Mouse (Mus musculus) embryo, embryonic 11 days (tissue): ENCODE data around the gene Ephb1.

Experiments used
- DNase-seq: peaks from one replicate; pipeline ENCODE4 v3.0.0-alpha.2; 2015

The Ephb1 gene

DNA sequence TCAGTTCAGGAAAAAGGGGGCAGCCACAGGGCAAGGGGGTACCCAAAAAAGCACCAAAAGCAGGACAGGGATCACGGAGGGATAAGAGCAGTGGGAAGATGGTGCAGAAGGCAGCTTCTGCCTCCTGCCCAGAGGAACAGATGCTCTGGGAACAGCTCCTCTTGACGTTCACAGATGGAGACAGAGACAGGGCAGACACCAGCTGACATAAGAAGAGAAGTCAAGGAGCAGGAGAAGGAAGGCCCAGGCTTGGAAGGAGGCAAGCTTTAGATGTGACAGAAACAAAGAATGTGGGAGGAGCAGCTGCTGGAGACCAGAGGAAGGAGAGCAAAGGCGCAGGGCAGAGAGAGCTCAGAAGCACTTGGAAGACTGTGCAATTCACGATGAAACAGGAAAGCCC, 398.3 kb downstream of the Ephb1 start:
- DNase-seq: no peak

DNA sequence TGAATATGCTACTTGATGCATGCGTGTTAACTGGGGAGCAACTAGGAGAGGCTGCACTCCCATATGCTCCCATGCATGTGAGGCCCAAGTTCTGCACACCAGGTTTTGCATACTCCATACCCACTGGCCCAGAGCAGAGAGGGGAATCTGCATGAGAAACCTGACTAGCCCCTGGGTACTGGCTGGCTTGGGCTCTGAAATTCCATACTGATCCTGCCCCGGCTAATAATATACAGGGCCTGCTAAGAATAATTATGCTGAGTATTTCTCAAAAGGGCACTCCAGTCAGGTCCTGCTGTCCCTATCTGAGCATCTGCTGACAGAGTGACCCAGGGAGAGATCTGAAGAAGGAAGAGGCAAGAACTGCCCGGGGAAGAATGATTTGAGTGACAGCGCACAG, 400.0 kb downstream of the Ephb1 start:
- no peak for DNase-seq

DNA sequence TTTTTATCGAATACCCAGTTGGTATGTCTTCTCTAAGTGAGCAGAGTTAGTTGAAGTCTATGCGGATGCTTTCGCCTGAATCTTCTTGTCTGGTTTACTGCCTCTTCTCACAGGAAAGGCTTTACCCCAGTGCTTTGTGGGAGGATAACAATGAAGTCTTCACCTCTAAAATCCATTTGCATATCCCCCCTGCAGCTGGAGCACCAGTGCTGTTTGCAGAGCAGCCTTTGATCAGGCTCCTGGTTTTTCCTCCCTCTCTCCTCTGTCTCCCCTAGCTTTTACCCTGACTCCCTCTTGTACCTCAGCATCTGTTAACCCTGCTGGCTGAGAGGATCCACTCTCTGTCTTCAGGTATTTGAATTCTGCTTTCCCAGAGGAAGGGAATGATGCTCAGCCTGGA, 404.4 kb downstream of the Ephb1 start:
- no peak for DNase-seq

DNA sequence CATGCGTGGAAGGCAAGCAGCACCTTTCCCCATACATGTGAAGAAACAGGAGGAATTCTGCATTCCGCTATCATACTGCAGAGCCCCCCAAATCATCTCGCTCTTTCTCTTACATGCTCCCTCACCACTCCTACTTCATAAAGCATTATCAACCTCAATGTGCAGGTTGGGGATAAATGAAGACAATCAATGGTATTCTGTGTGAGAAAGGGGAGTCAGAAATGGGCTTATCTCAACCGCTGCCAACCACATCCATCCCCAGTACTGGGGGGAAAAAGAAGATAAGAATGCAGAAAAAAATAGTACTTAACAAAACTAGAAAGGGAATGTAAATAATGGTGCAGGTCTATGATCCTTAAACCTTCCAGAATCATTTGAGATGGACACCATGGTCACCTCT, 408.7 kb downstream of the Ephb1 start:
- DNase-seq: no peak

DNA sequence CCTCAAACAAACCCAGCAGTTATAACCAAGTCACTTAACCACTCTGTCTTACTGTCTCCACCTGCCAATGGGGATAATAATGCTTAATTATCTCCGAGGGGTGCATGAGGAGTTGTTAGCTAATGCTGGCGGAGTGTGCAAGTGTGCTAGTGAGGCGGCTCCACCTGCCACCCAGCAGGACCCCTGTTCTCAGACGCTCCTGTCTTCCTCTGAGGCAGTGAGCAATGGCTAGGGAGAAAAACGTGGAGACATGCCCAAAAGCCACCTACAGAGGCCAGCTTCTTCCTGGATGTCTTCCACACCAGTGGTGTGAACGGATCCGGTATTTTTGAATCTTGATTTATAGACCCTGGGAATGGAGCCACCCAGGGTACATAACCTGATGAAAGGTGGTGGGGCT, 409.2 kb downstream of the Ephb1 start:
- DNase-seq: no peak

DNA sequence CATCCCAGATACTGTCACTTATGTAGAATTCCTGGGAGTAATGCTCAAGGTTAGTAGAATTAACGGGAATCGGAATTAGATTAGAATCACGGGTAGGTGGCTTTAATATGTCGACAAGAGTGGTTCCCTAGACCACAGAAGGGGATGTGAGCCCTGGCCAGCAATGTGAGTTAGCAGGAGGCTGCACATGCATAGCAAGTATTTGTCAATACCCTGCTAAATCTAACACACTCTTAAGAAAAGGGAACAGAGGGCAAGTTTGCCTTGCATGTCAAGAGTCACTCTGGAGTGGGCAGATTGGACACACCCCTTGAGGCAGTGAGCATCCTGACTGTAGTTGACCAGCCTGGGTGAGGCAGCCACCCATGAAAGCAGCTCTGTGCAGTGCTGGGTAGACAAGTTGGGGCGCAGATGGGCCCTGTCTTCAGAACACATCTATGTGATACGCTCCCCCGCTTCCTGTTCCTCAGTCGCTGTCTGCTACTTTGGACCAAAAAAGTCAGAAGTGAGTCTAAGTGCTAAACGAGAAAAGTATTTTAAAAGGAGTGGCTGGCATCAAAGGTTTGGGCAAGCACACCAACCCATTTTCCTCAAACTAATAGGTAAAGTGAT, 412.3 kb downstream of the Ephb1 start:
- DNase-seq: no peak

DNA sequence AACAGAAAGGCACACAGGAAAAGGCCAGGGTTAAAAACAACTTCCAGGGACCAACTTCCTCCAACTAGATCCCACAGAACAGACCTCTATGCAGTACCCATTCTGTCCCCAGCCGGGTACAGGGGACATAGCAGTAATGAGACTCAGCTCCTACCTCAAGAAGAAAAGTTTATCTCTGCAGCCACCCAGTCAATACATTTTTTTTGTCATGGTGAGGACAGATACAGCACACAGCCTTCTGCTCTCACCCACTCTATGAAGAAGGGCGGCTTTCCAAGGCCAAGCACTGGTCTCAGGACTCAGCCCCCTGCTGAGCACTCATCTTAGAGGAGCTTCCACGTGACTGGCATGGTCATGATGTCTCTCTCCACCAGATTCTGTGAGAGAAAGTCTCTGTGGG, 414.3 kb downstream of the Ephb1 start:
- no peak for DNase-seq

DNA sequence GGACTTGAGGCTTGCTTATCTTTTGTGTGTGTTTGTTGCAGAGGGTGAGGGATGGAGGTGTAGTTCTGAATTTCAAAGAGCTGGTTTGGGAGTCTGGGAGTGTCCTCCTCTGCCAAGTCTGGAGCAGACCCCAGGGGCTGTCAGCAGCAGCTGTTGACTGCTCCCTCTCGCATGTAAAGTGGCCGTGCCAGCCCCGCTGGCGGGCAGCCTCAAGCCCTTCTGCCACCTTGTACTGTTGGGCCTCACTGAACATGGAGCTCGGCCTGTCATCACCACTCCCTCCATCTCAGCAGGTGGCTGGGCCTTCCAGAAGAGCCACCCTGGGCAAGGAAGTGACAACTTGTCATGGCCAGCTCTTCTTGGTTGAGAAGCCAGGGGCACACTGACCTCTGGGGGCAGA, 415.5 kb downstream of the Ephb1 start:
- DNase-seq: no peak

DNA sequence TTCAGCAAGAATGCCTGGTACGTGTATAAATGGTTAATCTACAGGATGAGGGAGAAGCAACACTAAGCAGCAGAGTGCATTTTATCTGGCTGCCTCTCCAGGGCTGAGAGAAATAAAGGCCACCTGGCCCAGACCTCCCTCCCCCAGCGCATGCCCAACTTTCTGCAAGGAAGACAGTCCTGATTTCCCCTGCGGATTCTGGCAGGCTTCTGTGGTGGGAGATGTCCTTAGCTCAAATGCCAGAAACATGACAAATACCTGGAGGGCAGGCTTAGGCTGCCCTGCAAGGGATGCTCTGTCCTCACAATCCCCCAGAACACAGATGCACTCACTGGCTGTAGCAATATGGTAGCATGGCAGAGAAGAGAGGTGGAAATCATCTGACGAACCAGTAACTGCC, 416.4 kb downstream of the Ephb1 start:
- no peak for DNase-seq

DNA sequence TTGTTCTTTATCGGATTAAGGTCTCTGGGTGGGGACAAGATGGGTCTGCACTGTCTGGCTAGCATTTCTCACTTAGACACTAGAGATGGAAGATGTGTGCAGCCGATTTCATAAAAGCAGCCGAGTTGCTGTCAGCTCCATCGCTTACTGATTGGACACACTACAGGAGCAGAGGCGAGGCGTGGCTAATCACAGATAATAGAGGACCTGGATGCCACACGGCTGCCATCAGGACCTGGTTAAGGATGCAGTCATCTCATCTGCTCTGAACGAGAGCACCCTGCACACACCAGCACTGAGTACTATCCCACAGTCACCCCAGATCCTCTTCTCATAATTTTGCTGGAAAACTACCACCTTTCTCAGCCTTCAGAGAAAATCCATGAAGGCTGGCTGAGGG, 419.6 kb downstream of the Ephb1 start:
- peak; percentile 28 for DNase-seq

DNA sequence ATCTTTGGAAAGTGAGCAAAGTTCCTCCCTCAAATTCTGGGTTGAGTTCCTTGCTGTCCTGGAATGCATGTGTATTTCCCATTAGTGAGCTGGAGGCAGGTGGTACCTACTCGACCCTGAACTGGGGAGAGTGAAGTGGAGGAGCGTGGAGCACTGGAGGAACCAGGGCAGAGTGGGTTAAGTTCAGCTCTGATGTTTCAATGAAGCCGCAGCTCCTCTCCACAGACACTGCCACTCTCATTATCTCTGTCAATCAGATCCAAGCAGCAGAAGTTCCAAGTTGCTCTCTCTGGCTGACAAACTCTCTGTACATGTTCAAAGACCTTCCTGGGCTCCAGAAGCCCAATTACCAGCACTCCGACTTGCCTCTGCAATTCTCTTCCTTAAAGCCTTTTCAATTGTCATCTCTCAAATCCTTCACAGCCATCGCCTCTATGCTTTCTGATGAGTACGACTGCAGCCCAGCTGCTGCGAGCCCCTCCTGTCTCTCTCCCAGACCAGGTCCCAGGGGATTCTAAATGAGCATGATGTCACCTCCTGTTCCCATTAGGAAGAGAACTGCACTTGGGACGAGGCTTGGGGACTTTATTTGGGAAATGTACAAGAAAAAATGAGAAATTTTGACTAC, 420.4 kb downstream of the Ephb1 start:
- DNase-seq: peak; percentile 22

DNA sequence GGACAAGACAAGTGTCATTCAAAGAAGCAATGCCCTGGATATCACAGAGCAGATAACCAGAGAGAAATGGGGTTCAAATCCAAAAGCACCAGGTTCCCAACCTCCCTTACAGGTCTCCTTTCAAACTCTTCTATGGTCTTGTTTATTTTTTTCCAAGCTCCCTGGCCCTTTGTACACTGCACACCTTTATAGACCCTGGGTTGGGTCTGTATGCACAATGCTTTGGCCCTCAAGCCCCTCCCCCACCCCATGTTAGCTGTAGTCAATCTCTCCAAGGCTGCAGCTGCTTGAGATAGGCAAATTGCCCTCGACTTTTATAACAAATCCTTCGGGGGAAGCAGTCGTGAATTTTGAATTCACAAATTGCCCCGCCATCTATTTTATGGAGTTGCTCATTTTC, 429.7 kb downstream of the Ephb1 start:
- no peak for DNase-seq

DNA sequence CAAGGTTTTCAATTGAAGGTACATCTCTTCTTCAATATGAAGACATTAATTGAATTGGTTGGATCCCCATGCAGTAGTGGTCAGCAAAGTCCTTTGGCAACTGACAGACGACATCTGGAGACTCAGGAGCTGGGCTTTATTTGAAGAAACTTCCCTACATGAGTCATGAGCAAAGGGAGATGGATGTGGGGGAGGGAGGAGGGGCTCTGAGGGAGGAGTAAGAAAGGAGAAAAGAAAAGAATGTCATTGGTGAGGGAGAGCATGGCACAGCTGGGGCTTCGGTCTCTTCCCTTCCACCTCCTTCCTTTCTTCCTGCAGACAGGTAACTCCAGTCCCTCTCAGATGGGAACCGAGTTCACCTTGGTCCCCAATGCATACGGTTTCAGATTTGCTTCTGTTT, 431.6 kb downstream of the Ephb1 start:
- no peak for DNase-seq

DNA sequence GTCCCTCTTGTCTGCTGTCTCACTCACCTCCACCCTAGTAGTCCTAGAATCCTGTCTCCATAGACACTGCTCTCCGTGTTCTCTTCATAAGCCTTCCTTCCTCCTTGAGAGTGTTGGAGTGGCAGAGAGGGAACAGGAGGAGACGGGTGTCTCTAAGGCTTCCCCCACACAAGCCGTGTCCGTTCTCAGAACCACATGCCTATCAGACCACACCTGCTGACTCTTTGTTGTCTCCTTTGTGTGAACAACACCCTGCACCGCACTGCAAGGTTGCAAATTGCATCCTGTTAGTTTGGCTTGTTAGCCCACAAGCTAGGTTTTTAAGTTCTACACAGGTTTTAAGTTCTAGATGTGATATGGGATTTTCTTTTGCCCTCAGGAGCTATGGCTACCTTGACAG, 435.2 kb downstream of the Ephb1 start:
- no peak for DNase-seq

DNA sequence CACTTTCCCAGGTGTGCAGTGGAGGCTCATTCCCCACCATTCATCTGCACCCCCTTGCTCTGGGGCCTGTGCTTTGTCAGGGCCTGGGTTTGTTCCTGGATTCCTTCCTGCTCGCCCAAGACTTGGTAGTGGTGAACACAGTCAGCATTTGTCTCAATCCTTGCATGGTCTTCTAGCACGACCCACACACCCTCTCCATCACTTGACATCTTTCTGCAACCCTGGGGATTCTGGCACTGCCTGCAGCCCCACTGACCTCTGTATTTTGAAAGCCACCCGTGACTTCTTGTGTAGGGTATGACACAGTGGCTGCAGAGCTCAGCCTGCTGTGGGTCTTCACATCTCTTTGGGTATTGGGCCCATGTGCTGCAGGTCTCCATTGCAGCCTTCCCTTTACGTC, 435.7 kb downstream of the Ephb1 start:
- no peak for DNase-seq

DNA sequence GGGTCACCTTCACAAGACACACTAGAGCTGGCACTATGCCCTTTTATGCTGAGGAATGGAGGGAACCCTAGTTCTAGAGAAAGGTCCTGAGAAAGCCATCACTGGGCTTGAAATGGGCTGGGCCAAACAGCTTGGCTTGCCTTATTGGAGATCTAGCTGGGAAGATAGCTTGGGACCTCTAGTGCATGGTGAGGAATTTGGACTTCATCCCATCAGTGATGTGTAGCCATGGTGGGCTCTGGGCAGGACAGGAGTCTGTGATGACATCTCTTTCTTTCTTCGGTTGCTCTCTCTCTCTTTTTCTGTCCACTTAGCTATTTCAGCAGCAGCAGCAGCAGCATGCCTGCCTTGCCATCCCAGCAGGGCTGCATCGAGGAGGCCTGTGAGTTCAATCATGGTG, 439.4 kb downstream of the Ephb1 start:
- DNase-seq: no peak

DNA sequence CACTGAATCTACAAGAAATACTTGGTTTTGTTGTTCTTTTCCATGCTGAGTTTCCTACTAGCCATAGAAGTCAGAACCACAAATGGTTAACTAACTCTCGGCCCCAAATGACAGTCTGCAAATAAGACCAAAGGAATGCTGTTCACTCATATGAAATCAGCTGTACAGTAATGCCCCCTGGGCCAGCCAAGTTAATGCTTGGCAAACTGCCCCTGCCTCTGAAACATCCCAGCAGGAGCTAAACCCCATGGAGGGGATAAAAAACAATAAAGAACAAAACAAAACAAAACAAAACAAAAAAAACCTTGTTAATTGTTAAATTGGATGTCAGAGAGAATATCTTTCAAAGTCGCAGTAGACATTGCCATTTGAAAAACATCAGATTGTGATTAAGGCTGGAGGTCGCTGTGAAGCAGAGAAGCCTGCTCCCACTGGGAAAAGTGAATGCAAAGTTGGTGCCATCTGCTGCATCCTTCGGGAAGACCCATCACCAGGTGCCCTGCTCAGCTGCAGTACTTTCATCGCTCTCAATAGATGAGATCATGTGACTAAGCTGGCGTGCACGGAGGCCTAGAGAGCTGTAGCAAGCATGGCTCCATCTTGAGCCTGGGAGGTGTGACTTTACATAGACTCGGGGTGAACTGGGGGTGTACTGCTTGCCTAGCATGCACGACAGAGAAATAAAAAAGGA, 443.2 kb downstream of the Ephb1 start:
- DNase-seq: no peak

DNA sequence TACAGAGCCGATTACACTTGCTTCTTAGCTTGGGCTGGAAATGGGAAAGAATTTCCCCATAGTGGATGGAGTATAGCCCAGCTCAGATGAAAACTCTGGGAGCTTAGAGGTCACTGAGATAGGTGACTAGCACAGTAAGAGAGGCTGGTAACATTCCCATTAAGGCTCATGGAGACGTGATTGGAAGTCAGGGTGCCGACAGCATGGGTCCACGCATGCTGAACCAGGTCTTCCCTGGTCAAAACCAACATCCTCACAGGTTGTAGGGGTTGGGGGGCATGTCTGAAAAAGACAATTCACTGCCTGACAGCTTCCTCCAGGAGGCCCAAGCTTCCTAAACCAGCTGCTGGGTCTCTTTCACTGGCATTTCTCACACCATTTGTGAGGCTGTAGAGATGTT, 445.0 kb downstream of the Ephb1 start:
- DNase-seq: no peak

DNA sequence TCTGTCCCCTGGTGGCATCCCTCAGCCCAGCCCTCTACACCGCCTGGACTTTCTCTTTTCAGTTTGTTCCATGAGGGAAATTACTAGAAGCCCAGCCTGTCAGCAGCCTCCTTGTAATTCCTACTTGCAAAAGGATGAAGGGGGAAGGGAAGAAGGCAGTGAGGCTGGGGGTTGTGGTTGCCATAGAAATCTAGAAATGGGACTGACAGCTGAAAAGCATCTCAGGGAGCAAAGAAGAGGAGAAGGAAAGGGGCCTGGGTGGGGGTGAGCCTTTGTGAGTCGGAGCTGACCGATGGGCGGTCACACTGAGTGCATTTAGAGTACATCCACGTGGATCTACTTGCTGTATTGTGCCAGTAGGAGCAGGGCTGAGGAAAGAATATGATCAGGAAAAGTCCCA, 445.6 kb downstream of the Ephb1 start:
- peak; percentile 50 for DNase-seq

DNA sequence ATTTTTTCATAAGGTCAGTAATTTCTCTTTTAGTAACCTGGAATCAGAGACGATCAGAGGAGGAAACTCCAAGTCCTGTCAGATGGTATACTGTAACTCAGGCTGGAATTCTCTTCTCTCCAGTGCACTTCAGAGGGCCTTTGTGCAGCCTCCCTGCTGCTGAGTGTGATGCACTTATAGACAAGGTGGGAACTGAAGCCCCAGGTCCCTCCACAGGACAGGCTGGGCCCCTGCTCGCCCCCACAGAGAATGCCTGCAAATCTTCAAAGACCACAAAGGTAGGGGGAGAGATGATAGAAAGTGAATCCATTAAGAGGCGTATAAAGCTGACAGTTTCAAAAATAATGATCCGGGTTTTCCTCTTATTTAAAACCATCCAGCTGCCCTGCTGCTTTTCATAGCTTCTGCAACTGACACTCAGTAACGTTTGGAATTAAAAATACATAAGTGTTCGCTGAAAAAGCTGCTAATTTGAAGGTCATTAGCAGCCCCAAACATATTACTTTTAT, 446.7 kb downstream of the Ephb1 start:
- DNase-seq: no peak

DNA sequence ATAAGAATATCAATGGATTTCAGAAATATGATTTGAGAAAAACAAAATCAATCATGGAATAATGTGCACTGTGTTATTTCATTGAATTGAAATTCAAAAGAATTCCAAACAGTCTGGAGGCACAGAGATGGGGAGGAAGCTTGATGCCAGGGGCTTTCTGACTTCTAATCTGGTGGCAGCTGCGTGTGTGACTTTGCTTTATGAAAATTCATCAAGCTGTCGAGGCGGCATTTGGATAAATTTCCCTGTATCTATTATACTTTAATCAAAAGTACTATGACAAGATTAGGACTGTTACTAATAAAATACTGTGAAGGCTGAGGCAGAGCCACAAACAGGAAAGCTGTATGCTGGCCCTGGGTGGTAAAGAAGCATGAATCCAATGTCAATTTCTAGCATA, 451.1 kb downstream of the Ephb1 start:
- no peak for DNase-seq

DNA sequence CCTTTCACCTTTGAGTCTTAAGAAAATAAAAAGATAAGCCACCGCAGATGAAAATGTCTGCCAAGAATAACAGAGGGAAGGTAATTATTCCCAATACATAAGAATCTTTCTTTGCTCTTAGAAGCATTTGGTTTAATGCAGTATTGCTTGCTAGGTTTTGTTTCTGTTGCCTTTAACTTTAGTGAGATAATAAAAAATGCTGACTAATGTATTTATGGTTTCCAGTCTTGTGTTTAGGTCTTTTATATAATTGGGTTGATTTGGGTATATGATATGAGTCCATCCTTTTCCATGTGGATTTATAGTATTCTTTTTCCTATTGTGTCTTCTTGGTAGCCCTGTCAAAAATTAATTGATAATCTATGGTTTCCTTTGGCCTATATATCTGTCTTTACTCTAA, 456.6 kb downstream of the Ephb1 start:
- DNase-seq: no peak

DNA sequence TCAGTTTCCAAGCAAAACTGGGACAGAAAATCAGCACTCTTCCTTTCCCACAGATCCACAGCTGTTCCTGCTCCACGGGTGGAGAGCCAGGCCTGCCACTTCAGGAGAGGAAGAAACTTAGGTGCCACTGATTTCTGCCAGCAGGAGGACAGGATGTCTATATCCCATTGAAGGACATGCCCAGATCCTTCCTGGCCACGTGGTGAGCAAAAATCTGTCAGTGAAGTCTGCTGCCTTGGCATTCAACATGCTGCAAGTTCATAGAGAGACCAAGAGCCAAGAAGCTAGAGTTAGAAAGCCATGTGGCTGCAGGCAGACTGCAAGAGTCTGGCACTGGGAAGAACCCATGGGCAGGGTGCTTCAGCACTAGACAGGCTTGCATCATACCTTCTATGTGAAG, 471.2 kb downstream of the Ephb1 start:
- no peak for DNase-seq
